ENCODE assay signal across 9 mouse cellular contexts in the genomic region with DNA sequence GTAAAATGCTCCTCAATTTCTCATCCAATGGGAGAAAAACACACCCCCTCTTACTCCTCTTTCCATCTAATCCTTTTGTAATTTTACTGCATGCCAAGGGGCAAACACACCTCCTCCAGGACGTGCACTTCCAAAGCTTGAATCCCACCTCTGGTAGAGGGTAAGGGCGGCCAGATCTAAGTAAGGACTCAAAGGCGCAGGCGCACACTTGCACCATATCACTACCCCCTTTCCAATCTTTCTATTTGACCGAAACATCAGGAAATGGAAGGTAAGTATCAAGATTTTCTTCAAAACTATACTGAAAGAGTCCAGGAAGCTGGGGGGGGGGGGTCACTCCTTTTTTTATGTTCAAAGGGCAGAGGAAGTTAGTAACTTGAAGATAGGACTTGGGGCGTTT. TPM values are rescaled to one million over a fixed set of nuclear protein-coding genes. Genes with fewer than 3 reads are reported as not detected.
DNase-seq lines count a peak whose midpoint lies in the region; ATAC-seq lines count a peak whose summit lies in the region.
"Had no signal": no experiment of that assay in that cellular context is flagged by ENCODE, and none has a peak within 500 bp of the region (broad histone marks: within the 10 kb centered on the region; RNA-seq: fewer than 3 reads in every experiment).

A gene (plus strand): TSS at position 109 of the 400 bp plus-strand sequence.

- ATAC-seq in kidney, embryonic 16.5 days (ENCODE audit: low FRiP score, low TSS enrichment) = no peak
- ATAC-seq in hindbrain, embryonic 15.5 days (ENCODE audit: low FRiP score, low read depth) = no peak
- no peak for ATAC-seq in midbrain, embryonic 16.5 days

- no peak for DNase-seq in kidney, adult 18-20 months
- peak; percentile 68 for DNase-seq in embryo, embryonic 10.5 days (ENCODE audit: low spot score)
- no peak for DNase-seq in layer of hippocampus, postnatal 10 days (ENCODE audit: low spot score in 2 of 2)
- DNase-seq in adrenal gland, postnatal 25 days = no peak
- DNase-seq in right cerebral cortex, postnatal 4 days = no peak

- H3K4me3 ChIP-seq in kidney, embryonic 16.5 days (ENCODE audit: low read length) = peak within 1 kb of the TSS; percentile 44
- peak within 1 kb of the TSS; percentile 41 for H3K4me3 ChIP-seq in hindbrain, embryonic 15.5 days
- peak within 1 kb of the TSS; percentile 37 for H3K4me3 ChIP-seq in midbrain, embryonic 16.5 days (ENCODE audit: low read depth, low read length)

- H3K27me3 ChIP-seq in kidney, embryonic 16.5 days (ENCODE audit: insufficient read depth, low read length) = peaks cover 89% of the 10 kb centered on the region
- peaks cover 75% of the 10 kb centered on the region for H3K27me3 ChIP-seq in hindbrain, embryonic 15.5 days
- H3K27me3 ChIP-seq in midbrain, embryonic 16.5 days (ENCODE audit: control insufficient read depth, insufficient read depth, low read depth, low read length) = peaks cover 40% of the 10 kb centered on the region

- H3K4me2 ChIP-seq in kidney, embryonic 16.5 days (replicated peaks; ENCODE audit: low read depth, low read length) = peak within 1 kb of the TSS; percentile 67
- peak within 1 kb of the TSS; percentile 60 for H3K4me2 ChIP-seq in hindbrain, embryonic 15.5 days
- H3K4me2 ChIP-seq in midbrain, embryonic 16.5 days (ENCODE audit: low read length) = peak within 1 kb of the TSS; percentile 55

- 3% methylated on average over 6 of the region's 6 CpGs for WGBS in kidney, embryonic 16.5 days
- 4% methylated on average over 6 of the region's 6 CpGs for WGBS in hindbrain, embryonic 15.5 days
- 2% methylated on average over 6 of the region's 6 CpGs for WGBS in midbrain, embryonic 16.5 days

- H3K4me1 ChIP-seq in kidney, embryonic 16.5 days (ENCODE audit: insufficient read depth, low read length) = peaks cover 31% of the 10 kb centered on the region
- H3K4me1 ChIP-seq in hindbrain, embryonic 15.5 days (replicated peaks) = peaks cover 30% of the 10 kb centered on the region
- peaks cover 15% of the 10 kb centered on the region for H3K4me1 ChIP-seq in midbrain, embryonic 16.5 days (ENCODE audit: control insufficient read depth, insufficient read depth, low read length)

- no peaks in the 10 kb centered on the region for H3K36me3 ChIP-seq in kidney, embryonic 16.5 days (ENCODE audit: insufficient read depth, low read length)
- no peaks in the 10 kb centered on the region for H3K36me3 ChIP-seq in hindbrain, embryonic 15.5 days
- H3K36me3 ChIP-seq in midbrain, embryonic 16.5 days (ENCODE audit: control insufficient read depth, insufficient read depth, low read length) = no peaks in the 10 kb centered on the region

- H3K9me3 ChIP-seq in kidney, embryonic 16.5 days (ENCODE audit: low read length) = no peaks in the 10 kb centered on the region
- no peaks in the 10 kb centered on the region for H3K9me3 ChIP-seq in hindbrain, embryonic 15.5 days
- no peaks in the 10 kb centered on the region for H3K9me3 ChIP-seq in midbrain, embryonic 16.5 days (replicated peaks; ENCODE audit: control insufficient read depth, low read length, poor library complexity, severe bottlenecking)

- no peak within 1 kb of the TSS for H3K9ac ChIP-seq in kidney, embryonic 16.5 days (replicated peaks; ENCODE audit: low read length)
- H3K9ac ChIP-seq in hindbrain, embryonic 15.5 days = 0 out of 2 replicates have a peak within 1 kb of the TSS, but pooled peaks have one; percentile 7
- H3K9ac ChIP-seq in midbrain, embryonic 16.5 days (ENCODE audit: low read depth, low read length) = no peak within 1 kb of the TSS

- no peak within 1 kb of the TSS for H3K27ac ChIP-seq in kidney, embryonic 16.5 days (ENCODE audit: low read length)
- H3K27ac ChIP-seq in hindbrain, embryonic 15.5 days (replicated peaks) = no peak within 1 kb of the TSS
- no peak within 1 kb of the TSS for H3K27ac ChIP-seq in midbrain, embryonic 16.5 days (ENCODE audit: low read length)

RNA-seq across cellular contexts. Expression of the gene that starts here (rescaled TPM):
- polyA plus RNA-seq in kidney, embryonic 16.5 days (2015; fragmentation: Nextera tagmentation; extraction: Ambion mirVana) = not detected in 2 replicates
- polyA plus RNA-seq in hindbrain, embryonic 15.5 days (2015; fragmentation: Nextera tagmentation; extraction: Ambion mirVana) = 2.8 and 3.0 TPM in 2 replicates
- 2.3 and 4.2 TPM in 2 replicates for polyA plus RNA-seq in midbrain, embryonic 16.5 days (2015; fragmentation: Nextera tagmentation; extraction: Ambion mirVana)
- total RNA-seq in layer of hippocampus, postnatal 10 days (2021) = 1 to 10 TPM; 2.0 to 2.9 TPM
- total RNA-seq in adrenal gland, postnatal 25 days (2021) = not detected in 2 replicates
- polyA plus RNA-seq: large intestine, adult 2 months had no signal
